Mouse (Mus musculus) layer of hippocampus, adult 9-11 months (tissue): Measurements from ENCODE around the gene Ankmy1.

ENCODE experiments used
- DNase-seq: peaks from one replicate; pipeline ENCODE4 v3.0.0; 2022

Ankmy1 gene

GRCm38 (mm10) chr1:92902786-92903185 lies at the start of gene Ankmy1:
TSS of gene Ankmy1 (minus strand) at chr1:92902906.
- DNase-seq, result peak; percentile 66

GRCm38 (mm10) chr1:92950607-92951006 lies 47.9 kb upstream of the Ankmy1 start, which contains the start of gene Gpr35:
TSS of gene Gpr35 (plus strand) at chr1:92950865.
- DNase-seq, result no peak

GRCm38 (mm10) chr1:92949426-92949825 lies 46.7 kb upstream of the Ankmy1 start:
- peak; percentile 1 for DNase-seq

GRCm38 (mm10) chr1:92947966-92948365 lies 45.3 kb upstream of the Ankmy1 start:
- no peak for DNase-seq

- no peak for DNase-seq
Measured at GRCm38 (mm10) chr1:92943219-92943989, 40.7 kb upstream of the Ankmy1 start.

GRCm38 (mm10) chr1:92939746-92940145 lies 37.0 kb upstream of the Ankmy1 start:
- DNase-seq, result no peak

- DNase-seq, result no peak
Measured at GRCm38 (mm10) chr1:92937797-92938196, 35.1 kb upstream of the Ankmy1 start.

GRCm38 (mm10) chr1:92936467-92936866 lies 33.8 kb upstream of the Ankmy1 start:
- no peak for DNase-seq

GRCm38 (mm10) chr1:92935977-92936376 lies 33.3 kb upstream of the Ankmy1 start:
- no peak for DNase-seq

GRCm38 (mm10) chr1:92935054-92935962 lies 32.6 kb upstream of the Ankmy1 start:
- DNase-seq, result no peak

GRCm38 (mm10) chr1:92934182-92934827 lies 31.6 kb upstream of the Ankmy1 start, which contains the start of gene Capn10:
TSS of gene Capn10 (plus strand) at chr1:92934376.
- peak; percentile 98 for DNase-seq

- DNase-seq, result no peak
Measured at GRCm38 (mm10) chr1:92933611-92934010, 30.9 kb upstream of the Ankmy1 start.

- DNase-seq, result no peak
Measured at GRCm38 (mm10) chr1:92930171-92930706, 27.5 kb upstream of the Ankmy1 start.

- DNase-seq, result no peak
Measured at GRCm38 (mm10) chr1:92921496-92921895, 18.8 kb upstream of the Ankmy1 start.

GRCm38 (mm10) chr1:92920474-92921200 lies 17.9 kb upstream of the Ankmy1 start:
- no peak for DNase-seq

GRCm38 (mm10) chr1:92919775-92920174 lies 17.1 kb upstream of the Ankmy1 start:
- DNase-seq, result no peak

- no peak for DNase-seq
Measured at GRCm38 (mm10) chr1:92919151-92919550, 16.4 kb upstream of the Ankmy1 start.

- no peak for DNase-seq
Measured at GRCm38 (mm10) chr1:92916725-92917124, 14.0 kb upstream of the Ankmy1 start.

GRCm38 (mm10) chr1:92914993-92915392 lies 12.3 kb upstream of the Ankmy1 start:
- no peak for DNase-seq

GRCm38 (mm10) chr1:92914239-92914638 lies 11.5 kb upstream of the Ankmy1 start:
- DNase-seq, result no peak

- no peak for DNase-seq
Measured at GRCm38 (mm10) chr1:92912286-92912685, 9.6 kb upstream of the Ankmy1 start.

- DNase-seq, result no peak
Measured at GRCm38 (mm10) chr1:92911721-92912138, 9.0 kb upstream of the Ankmy1 start.
